Mouse (Mus musculus) C2C12 (cell line): ENCODE measurements at regions not wholly inside any gene's neighbourhood (a gene's known extent, or its start where the extent isn't known, plus 50 kb on each side); places are given as distances from the start of the nearest gene placed in this dataset.

ENCODE experiments used
- CTCF ChIP-seq: IDR thresholded peaks from one replicate; pipeline ENCODE4 v1.5.1; 2011; ENCODE audit not compliant: control insufficient read depth, insufficient read depth, insufficient read length
- MAX ChIP-seq: IDR thresholded peaks from one replicate; pipeline ENCODE4 v1.6.1; 2011; ENCODE audit warnings: mild to moderate bottlenecking, control low read depth
- MYOG ChIP-seq: IDR thresholded peaks from one replicate; pipeline ENCODE4 v1.6.1; 2011; ENCODE audit not compliant: control insufficient read depth, insufficient read length; ENCODE audit errors: extremely low read depth
- USF1 ChIP-seq: IDR thresholded peaks from one replicate; pipeline ENCODE4 v1.6.1; 2011; ENCODE audit warnings: low read depth, mild to moderate bottlenecking, control low read depth, moderate library complexity

DNA sequence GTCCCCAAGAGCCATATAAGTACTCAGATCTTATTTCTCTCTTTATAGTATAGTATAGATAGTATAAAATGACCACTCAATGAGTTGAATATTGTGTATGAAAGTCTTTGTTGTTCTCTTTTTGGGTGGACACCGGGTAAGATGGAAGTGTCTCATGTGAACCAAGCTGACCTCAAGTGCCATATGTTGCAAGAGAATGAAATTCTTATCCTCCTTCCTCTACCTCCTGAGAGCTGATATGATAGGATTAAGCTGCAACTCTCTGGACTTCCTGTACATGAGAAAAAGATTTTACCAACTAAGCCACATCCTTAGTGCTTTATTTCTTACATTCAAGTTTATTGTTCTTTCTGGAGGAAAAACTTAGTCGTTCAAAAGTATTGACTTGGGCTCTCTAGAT, 91.3 kb upstream of the Itgb1 start:
- TF ChIP-seq CTCF (no peak), MAX (no peak), MYOG (no peak), USF1 (no peak)
